Mouse (Mus musculus) left cerebral cortex, adult 9 months (tissue): Measurements from ENCODE around the gene Fbxo40.

Experiments
- DNase-seq, 2 experiments: peaks; one replicate each; pipeline ENCODE4 v3.0.0; 2022; ENCODE audit warnings: low spot score in 2 of 2

The Fbxo40 gene

DNA sequence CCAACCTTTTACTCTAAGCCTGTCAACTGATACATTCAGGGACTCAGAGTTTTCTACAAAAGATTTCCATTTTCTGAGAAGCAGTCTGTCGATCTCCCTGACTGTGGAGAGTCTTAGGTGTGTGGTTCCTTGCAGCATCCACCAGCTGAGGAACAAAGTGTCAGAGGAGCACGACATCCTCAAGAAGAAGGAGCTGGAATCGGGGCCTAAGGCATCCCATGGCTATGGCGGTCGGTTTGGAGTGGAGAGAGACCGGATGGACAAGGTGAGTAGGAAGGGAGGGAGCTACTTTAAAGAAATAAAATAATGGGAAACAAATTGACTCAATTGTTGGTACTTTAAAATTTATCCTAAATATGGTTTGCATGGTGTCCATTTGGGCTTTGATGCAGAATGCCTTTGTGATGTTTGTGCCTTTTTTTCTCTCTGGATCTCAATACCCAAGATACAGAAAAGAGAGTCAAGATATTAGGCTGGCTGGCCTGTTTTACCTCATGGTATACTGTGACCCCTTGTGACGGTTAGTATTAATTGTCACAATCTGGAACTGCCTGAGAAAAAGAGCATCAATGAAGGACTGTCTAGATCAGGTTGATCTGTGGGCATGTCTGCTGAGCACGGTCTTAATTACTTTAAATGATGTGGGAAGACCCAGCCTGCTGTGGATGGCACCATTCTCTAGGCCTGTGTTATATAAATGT lies 43.7 kb downstream of the Fbxo40 start:
- no peak for DNase-seq

DNA sequence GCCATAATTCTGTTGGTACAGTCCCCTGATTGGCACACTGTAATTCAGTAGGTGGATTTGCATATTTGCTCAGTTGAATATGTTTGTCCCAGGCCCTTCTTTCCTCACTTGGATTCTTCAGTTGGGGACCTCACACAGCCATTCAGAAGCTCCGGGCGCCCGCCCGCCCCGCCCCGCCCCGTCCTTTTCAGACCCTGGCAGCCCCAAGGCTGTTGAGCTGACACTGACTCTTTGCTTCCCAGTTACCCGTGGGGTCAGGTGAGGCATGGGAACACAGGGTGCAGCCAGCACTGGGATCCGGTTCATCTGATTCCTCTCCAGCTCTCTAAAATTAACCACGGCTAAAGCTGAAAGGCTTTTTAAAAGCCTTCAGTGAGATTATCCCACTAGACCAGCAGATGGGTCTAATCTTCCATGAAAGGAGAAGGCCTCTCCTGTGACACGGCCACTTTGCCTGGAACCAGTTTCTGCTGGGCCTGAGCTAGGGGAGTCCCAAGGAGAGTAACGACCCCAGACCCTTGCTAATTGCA lies 45.3 kb downstream of the Fbxo40 start:
- no peak for DNase-seq

DNA sequence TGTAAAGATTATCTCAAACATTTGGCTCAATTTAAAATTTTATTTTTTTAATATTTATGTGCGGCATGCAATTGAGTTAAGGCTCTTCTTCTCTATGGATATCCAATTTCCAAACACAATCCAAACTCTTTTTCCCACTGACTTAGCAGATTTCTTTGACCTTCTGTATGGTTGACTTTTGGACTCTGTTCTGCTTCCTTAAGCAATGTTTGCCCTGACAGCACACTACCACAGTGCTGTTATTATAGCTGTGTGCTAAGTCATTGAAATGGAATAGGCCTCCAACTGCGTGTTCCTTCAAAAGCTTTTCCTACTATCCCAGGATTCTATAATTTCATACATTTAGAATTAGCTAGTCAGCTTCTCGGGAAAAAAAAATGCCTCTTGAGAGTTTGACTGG lies 46.7 kb downstream of the Fbxo40 start:
- no peak for DNase-seq

DNA sequence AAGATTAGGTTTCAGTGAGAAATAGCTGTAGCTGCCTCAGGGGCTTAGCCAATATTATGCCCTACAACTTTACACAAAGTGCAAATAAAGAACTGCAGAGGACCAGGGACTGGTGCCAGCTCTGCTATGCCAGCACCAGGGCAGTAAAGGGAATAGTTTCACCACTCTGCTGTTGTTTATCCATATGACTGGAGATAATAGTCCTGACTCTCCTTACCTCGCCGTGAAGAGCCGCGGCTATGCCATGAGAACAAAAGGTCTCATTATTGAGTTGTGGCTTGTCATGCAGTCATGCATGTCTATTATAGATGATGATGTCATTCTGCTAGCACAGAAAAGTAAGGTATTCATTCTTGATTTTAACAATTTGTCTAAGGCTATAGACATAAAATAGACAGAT lies 48.4 kb downstream of the Fbxo40 start:
- DNase-seq = no peak

DNA sequence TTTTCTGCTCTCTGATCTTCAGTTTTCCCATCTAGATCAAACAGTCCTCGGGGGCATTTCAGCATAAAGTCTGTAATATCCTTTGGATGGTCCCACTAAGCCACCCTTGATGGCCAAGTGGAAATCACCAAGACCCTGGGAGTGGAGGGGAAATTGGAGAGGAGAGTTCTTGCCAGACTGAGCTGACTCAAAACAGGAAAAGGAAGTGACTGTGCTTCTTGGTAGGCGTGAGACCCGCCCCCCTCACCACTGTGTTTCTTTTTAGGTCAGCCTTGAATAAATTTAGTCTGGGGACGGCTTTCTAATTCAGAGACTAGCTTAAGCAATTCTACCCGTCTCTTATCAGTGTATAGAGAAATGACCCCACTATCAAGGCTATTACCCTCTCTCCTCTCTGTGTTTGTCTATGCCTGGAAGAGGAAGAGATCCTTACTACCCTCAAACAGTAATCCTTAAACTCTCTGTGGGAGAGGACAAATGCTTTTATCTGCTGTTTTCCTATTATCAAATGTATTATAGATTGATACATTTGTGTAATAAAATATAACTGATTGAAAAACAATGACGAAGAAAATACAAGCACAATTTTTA lies 49.0 kb downstream of the Fbxo40 start:
- DNase-seq = peak in 1 of 2 experiments; percentile 40

DNA sequence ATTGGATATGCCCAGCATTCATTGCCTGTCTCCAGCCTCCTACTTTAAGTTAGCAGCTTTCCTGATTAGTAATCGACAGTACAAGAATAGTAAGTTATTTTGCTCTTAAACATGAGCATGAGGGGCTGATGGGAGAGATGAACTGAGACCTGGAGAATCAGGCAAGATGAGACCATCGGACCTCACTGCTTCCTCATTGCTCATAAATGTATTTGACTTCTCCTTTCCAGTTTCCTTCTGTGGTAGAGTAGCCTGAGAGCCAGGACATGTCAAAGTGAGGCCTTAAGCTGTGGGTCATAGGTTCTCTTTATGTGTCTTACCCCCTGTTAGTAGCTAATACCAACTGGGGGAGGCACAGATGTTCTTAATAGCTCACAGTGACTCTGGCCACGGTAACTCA lies 54.5 kb downstream of the Fbxo40 start:
- DNase-seq = no peak

DNA sequence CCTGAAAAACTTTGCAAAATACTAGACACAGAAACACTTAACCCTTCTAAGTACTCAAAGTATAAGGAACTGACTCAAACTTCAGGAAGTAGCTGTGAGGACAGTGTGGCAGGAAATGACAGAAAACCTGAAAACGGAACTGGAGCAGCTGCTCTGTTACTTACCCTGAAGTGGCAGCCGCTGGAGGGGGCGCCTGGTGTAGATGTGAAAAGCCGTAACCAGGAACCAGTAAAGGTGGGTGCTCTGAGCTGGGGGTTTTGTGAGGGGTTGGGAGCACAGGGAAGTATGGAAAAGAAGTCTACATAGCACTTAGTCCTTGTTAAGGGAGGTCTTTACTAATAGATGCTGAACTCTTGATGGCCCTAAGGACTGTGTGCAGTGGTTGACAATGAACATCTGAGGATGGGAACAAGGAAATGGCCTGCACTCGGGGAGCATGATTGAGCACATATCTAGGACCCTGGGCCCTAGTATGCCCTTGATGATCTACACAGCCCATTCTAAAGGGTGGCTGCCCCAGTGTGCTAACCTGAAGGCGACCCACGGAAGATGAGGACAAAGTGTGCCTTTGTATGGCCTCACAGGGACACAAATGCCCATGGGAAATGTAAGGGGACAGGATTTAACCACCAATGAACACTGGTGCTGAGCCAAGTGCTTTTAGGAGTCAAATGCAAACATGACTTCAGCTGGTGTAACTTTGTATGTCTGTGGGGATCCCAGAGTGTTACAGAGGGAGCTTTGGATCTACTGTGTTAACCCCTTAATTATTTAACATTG lies 55.2 kb downstream of the Fbxo40 start, which contains the start of gene Hcls1:
TSS of gene Hcls1 (plus strand) at position 143 of the 780 bp plus-strand sequence.
- DNase-seq = no peak

DNA sequence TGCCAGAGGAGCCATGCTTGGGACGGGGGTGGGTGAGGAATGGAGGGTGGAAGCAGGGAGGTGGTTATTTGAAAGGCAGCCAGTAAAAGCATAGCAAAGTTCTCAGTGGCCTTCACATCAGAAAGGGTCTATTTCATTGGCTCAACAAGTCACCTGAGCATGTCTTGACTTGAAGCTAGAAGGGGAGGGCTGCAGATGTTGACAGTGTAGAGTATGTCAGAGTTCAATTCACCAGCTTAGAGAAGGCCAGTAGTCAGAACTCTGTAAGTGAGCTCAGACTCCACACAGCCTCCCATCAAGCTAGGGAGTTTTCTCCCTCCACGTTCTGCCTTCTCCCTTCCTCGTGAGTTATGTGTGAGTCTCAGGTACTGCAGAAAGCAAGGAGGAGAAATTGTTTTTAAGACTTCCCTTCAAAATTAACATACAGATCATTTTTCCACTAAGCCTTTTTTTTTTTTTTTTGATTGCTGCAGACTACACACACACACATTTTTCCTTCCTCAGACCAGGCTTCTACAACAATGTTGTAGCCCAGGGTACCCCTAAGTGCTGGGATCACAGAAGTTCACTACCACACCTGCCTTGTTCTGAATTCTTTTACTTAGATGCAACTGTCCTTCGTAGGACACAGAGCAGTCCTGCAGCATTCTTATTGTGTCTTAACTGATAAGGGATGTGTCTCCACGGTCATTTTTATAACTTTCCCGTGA lies 56.0 kb downstream of the Fbxo40 start:
- DNase-seq = no peak

DNA sequence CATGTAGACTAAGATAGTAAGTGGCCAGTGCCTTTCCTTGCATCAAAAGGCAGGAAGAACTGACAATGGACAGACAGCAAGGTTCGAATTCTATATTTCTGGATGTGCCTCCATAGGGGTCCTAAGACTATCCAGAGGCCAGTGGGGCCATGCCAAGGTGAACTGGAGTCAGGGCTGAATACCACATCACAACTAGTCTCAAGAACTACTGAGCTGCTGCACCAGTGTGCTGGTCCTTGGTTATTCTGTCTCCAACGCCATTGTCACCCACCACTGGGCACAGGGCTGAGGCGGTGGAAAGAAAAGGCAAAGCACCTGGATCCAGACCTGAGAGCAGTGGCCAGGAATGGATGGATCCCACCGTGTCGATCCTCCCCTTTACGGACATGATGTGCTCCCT lies 57.7 kb downstream of the Fbxo40 start:
- no peak for DNase-seq

DNA sequence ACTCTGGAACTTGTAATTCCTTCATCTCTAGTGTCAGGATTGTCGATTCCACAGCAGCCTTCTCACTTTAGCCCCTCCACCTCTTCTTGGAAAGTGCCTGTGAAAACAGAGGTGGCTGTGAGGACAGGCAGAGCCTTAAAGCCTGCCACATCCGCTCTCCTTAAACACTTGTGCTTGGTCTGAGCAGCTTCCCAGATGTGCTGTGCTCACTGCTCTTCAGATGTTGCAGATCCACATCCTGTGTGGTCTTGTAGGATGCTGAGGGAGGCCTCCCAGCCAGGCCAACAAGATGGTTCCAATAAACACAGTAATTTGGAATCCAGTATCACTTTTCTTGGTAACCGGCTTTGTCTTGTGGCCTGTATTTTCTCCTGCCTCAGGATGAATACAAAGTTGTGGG lies 58.3 kb downstream of the Fbxo40 start:
- no peak for DNase-seq

DNA sequence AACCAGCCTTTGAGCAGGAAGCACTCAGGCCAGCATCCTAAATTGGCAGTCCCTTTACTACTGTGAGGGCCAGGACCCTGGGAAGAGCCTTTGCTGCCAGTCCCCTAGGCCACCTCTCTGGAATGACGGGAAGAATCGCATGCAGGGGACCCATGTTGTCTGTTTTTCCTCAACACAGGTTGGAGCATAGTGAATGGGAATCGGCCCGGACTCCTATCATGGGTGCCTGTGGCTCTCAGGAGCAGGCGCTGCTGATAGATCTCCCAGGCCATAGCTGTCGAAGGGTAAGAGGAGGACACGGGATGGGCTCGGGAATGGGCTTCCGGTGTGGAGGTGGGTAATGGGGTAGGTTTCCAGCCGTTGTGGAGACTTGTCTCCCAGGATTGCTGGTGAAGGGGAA lies 58.9 kb downstream of the Fbxo40 start:
- no peak for DNase-seq

DNA sequence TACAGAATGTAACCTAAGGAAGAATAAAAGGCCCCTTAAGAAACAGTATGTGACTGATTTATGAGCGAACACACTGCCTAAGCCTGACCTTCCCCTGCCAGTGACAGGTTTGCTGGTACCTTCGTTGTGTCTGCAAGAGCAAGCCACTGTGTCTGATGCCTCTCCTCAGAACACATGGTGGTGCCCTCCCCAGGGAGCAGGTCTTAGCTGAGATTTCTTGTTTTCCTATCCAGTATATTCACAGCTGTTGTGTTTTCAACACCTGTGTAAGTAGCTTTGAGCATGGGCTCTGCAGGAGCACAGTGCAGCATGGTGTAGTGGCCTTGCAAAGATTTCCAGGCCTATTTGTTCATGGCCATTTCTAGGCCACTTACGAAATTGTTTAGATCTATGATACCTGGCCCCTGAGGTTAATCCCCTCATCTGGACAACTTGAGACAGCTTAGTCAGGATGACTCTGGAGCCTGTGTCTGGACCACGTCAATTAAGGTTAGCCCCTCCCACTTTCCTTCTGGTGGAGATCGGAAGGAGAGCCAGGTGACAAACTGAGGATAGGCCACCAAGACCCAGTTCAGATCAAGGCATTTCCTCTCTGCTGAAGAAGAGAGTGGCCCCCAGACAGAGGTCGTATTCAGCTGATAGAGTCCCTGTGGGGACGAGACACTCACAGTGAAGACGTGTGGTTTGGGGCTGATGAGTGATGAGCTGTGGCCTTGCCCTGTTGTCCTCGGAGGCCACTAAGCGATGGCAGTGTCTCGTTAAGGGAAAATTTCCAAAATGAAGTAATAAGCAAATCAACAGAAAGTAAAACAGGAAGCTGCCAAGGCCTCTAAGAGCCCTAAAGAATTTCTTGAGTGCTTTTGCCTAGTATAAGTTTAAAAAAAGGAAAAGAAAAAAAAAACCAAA lies 59.8 kb downstream of the Fbxo40 start:
- no peak for DNase-seq

DNA sequence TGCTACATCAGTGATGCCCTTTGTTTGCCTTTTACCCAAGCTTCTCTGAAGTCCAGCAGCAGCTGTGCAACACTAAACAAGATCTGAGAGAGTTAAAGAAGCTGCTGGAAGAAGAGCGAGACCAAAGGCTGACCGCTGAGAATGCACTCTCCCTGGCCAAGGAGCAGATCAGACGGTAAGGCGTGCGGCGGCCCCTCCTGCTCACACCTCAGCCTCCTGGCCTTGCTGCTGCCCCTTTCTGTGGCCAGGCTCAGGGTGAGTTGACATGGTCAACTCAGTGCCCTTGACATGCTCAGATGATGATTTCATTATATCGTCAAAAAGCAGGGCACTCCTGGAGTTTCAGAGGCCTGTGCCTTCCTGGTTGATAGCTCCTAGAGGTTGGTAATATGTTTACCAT lies 61.1 kb downstream of the Fbxo40 start:
- DNase-seq = no peak

DNA sequence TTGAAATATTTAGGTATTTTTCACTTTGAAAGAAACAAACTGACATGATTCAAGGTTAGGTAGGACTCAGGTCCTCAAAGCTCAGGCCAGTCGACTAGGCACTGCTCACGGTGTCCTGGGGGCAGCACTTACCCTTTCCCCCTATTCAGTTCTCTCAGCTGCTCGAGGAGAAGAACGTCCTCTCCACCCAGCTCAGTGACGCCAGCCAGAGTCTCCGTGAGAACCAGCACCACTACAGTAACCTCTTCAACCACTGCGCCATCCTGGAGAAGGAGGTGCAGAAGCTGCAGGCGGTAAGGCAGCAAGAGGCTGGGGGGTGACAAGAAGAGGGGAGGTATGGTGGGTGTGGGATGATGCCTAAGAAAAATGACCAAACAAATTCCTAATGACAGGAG lies 62.2 kb downstream of the Fbxo40 start:
- no peak for DNase-seq

DNA sequence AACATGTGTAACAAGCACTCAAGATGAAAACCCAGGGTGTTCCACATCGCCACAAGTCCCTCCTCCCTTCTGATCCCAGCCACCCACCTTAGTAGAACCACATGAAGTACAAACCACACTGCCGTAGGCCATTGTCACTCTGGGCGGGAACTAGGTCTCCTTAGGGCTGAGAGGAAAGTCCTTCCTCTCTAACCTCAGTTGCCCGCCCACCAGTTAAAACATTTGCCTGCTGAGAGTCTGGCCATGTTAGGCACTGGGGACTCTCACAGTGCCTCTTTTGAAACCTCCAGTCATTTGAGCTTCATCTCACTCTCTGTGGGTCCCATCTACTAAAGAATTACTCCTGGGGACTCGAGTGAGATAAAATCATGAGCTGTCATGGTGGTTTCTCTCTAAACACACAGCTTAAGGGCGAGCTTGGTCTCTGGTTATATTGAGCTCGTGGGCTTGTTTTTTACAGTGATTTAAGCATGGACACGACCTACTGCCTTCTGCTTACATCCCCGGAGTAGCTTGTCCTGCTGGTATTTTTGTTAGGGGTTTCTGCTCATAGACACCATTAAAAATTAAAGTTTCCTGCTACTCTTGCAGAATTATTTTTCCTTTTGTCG lies 62.7 kb downstream of the Fbxo40 start:
- DNase-seq = no peak

DNA sequence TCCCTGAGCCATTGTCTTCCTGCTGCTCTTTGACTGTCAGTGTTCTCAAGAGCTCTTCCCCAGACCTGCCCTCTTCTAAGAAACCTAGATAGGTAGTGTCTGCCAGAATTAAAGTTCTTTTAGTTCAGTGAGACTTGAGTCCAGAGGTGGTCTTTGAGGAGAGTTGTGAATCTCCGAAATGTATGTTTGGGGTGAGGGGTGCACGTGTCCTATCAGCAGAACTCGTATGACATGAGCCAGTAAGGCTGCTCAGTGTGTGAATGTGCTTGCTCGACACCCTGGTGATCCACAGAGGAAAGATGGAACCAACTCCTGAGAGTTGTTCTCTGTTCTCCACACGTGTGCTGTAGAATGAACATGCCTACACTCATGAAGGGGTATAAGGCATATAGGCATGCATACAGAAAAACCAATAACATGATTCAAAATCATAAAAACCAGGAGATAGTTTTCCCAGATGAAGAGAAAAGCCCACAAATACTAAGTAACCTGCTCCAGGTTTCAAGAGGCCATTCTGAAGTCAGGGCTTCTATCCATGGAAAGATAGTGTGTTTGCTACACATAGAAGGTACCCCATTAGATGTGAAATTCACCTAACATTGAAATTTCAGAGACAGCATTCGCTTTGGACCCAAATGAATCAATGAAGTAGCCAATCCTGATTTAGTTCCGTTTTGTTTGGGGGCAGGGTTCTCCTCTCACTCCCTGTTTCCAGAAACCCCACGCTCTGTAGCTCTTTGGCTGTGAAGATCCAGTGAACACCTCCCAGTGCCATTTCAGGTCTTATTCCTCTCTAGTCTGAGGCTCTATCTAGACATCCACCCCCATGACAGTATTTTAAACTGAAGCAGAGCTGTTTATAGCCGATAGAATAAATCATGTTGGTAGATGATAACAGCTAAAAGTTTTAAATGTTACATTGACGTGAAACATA lies 63.5 kb downstream of the Fbxo40 start:
- DNase-seq = no peak

DNA sequence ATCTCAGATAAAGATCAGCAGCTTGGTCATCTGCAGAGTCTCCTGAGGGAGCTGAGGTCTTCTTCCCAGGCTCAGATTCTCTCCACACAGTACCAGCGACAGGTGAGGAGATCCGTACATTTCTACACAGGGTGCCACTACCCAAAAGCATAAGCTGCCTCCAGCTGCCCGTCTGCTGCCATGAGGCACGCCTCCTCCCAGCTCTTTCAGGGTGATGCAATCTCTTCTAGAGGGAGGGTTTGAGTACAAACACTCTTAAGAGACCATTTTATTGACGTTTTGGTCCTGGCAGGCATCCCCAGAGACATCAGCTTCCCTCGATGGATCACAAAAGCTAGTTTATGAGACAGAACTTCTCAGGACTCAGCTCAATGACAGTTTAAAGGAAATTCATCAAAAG lies 64.5 kb downstream of the Fbxo40 start:
- no peak for DNase-seq

DNA sequence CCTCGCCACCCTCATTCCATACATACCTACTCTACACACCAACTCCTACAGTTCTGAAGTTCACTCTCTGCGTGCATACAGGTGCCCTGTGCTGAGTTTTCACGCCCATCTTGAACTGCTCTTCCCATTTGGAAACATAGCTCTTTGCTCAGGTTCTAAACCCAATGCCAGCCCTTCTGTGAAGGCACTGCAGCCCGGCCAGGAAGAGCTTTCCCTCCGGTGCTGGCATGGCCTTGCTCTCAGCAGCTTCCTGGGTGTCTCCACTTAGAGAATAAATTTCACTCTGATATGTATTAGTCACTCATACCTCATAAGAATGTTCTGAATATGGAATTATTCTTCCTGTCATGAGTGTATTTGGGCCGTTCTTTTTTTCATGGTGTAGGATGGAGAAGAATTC lies 64.9 kb downstream of the Fbxo40 start:
- DNase-seq = no peak

DNA sequence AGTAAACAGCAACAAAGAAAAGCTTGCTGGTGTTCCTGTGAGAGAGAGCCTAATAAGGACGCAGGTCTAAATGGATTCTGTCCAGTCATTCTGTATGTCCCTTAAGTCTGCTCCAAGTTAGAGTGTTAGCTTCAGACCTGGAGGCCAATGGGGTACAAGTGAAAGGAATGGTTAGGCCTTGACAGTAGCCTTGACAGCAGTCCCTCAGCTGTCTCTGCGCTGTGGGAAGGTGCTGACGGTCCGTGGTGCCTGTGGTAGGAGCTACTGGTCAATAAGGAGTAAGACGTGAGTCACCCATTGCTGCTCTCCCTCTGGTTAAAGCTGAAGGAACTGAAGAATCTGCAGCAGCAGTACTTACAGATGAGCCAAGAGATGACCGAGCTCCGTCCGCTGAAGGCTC lies 66.0 kb downstream of the Fbxo40 start:
- DNase-seq = no peak

DNA sequence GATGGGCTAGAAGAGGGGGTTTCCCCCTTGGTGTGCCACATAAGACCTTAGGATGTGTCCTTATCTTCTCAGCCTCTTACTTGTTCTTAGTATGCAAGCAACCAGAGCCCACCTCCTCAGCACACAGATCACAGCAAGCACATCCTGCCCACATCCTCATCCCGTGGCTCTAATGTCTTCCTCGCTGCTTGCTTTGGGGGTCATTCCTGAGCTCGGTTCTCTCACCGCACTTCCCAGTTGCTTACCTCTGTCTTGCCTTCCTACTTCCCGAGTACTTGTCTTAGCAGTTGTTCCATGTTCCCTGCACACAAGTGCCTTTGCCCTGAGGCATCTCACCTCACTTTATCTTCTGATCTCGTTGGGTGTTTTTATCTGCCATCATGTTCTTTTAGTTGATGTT lies 68.3 kb downstream of the Fbxo40 start:
- DNase-seq = no peak
